Mouse (Mus musculus) erythroblast, embryonic 14.5 days (primary cell): ENCODE results near the gene Gm28036.

ENCODE experiments used
- GATA1 ChIP-seq: IDR thresholded peaks from 2 replicates; pipeline ENCODE4 v1.6.1; 2012; ENCODE audit warnings: low read length, inconsistent platforms, mixed read lengths
- TAL1 ChIP-seq: IDR thresholded peaks from 3 replicates; pipeline ENCODE4 v1.6.1; 2012; ENCODE audit warnings: low read length, inconsistent platforms, mixed read lengths

DNA sequence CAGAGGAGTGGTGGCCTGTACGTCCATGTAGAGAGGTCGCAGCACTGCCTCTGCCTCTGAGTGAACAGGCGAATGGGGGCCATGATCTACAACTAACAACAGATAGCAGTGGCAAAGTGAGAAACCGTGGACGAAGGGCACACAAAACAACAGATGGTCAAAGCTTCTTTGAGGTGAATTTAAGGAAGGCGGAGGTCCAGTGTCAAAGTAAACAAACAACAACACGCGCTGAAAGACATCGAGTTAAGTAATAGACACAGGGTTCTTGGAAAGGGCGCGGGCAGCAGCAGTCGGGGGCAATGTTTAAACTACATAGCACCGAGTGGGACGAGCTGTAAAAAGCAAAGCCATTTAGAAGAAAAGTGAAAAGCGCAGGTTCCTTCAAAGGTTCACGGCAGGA lies 16.5 kb upstream of the Gm28036 start:
- no peak for TF ChIP-seq TAL1
- TF ChIP-seq GATA1 = no peak
